Mouse (Mus musculus): ENCODE measurements around the gene Hsdl1.

The Hsdl1 gene

DNA sequence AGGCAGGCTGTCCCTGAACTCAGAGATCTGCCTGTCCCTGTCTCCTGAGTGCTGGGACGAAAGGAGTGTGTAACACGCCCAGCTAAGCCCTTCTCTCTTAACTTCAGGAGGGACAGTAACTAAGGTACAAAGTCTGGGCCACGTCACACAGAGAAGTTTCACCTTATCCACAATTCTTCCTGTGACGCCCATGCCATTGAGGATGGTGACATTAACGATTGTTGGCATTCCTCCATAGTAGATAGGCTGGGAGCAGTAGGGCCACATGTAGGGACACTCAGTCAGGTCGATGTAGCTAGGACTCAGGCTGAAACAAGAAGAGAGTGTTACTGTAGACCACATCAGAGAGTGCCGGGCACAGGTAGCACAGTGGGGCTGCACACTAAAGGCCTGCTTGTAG is 46.2 kb downstream of the Hsdl1 start:
- DNase-seq (ENCODE audit: low spot score) = no peak

DNA sequence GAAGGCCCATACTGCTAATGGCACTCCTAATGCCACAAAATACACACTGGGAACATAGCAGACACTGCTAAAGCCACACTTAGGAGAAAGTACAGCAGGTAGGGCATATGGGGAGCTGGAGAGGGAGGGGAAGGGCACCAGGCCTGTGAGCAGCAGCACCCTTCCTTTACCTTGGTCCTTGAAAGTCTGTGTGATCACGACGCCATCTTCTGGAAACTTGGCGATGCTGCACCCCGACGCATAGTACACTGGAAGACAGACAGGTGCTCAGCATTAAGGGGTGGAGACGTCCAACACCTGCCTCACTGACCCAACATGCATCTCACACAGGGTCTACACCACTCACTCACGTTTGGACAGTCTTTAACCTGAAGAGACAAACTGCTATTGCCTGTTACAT is 54.9 kb downstream of the Hsdl1 start:
- no peak for DNase-seq (ENCODE audit: low spot score)

DNA sequence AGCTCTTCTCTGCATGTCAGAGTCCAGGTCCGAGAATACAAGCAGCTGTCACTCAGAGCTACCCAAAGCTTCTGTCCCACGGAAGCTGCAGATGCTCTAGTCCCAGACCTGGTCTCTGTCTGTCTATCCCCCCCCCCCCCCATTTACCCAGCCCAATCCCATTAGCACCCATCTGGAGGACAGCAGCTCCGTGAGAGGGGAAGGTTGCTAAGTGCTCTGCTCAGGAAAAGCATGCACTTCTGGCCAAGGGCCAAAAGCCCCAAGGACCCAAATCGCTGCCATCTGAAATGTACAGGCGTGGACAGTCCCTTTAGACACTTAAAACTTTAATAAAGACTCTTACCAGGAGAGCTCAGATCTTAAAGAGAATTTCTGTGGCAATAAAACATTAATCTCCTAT is 58.3 kb downstream of the Hsdl1 start:
- DNase-seq (ENCODE audit: low spot score) = no peak

DNA sequence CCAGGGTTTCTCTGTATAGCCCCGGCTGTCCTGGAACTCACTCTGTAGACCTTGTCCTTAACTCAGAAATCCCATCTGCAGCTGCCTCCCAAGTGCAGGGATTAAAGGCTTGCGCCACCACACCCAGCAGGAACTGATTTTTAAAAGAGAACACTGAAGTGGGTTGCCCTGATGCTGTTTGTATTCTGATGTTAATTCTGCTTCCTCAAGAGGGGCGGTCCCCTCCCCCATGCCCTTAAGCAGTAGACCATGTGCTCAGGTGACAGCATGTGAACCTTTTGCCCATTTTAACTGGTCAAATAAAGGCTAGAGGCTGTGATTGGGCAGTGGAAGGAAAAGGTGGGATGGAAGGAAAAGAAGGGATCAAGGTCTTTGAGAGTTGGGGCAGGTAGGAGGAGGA is 59.2 kb downstream of the Hsdl1 start:
- no peak for DNase-seq (ENCODE audit: low spot score)

DNA sequence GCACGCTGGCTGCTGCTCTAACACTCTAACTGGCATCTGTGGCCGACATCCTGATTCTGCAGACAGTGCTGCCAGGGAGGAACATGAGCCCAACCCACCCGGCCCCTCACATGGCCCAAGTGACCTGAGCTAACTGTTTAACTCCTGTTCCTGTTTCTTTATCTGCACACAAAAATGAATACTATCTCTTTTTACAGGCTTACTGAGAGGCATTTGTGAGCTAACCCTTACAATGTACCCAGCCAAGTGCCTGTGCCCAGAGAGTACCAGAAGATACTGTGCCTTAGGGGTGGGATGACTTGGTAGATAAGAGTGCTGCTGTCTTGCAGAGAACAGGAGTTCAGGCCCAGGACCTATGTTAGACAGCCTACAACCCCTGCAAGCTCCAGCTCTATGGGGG is 60.0 kb downstream of the Hsdl1 start:
- no peak for DNase-seq (ENCODE audit: low spot score)

DNA sequence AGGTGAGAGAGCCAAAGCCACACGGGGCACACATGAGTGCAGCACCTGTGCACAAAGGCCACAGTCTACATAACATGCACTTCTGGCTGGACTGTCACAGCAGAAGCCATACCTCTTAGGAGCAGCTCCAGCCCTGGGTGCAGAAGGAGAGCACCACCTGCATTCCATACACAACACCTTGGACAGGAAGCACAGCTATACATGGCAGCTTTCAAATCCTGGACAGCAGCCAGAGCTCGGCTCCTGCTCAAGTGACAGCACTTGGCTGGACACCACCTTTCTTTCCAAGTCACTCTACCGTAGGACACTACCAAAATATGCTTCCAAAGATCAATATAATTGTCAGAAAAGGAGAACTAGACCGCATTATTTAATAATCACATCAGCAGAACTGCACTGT is 61.6 kb downstream of the Hsdl1 start:
- DNase-seq (ENCODE audit: low spot score) = no peak
